Mouse (Mus musculus) spleen, postnatal 14 days (tissue): ENCODE measurements around the gene Vill.

Experiments used
- DNase-seq, 2 experiments: peaks; one replicate each; pipeline ENCODE4 v3.0.0; 2021 to 2022; ENCODE audit warnings: low spot score in 2 of 2

Vill gene

GRCm38 (mm10) chr9:119034676-119035665 is 17.6 kb upstream of the Vill start:
- DNase-seq: no peak

DNA sequence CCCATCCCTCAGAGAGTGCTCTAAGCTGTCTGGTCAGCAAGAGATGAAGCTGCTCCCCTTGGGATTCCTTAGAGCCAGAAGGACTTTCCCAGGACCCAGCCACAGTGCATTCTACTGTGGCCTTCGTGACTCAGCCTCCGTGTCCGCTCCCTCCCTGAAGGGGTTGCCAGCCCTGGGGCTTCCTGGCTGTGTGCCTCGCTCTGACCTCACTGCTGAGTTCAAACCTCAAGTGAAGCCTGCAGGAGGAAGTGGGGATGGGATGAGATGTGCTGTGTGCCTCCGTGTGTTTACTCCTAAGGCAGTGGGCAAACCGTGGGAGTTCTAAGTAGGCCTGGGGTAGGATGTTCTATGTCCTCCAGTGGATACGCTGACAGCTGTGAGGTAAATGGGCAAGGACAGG is 16.7 kb upstream of the Vill start:
- no peak for DNase-seq

- DNase-seq: no peak
These were observed 15.4 kb upstream of the Vill start for GRCm38 (mm10) chr9:119037076-119037730.

GRCm38 (mm10) chr9:119038574-119038973 is 14.0 kb upstream of the Vill start:
- DNase-seq: no peak

- no peak for DNase-seq
These were observed 12.3 kb upstream of the Vill start for GRCm38 (mm10) chr9:119040101-119040775.

DNA sequence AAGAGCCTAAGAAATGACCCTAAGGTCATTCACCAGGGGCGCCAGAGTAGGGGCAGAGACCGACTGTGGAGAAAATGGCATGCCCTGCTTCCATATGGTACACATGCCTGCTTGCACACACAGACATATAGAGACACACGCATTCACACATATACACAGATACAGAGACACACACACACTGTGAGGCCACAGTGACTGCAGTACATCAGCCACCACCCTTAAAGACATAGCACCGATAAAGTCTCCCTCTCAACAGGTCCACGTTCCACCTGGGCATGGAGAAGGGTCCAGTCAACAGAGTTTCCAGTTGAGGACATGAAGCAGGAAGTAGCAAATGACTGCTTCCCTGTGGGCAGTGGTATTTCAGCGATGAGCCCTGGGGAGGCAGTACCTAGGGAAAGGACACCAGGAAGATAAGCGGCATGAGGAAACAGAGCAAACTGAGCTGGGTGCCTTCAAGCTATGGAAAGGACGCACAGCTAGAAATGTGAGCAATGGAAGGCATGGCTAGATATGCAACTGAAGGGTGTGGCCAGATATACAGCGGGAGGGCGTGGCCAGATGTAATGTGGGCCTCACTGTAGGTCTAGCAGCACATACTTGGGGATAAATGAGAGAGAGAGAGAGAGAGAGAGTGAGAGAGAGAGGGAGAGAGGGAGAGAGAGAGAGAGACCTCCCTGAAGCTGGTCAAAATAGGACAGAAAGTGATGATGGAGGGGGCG is 4.2 kb upstream of the Vill start:
- no peak for DNase-seq

DNA sequence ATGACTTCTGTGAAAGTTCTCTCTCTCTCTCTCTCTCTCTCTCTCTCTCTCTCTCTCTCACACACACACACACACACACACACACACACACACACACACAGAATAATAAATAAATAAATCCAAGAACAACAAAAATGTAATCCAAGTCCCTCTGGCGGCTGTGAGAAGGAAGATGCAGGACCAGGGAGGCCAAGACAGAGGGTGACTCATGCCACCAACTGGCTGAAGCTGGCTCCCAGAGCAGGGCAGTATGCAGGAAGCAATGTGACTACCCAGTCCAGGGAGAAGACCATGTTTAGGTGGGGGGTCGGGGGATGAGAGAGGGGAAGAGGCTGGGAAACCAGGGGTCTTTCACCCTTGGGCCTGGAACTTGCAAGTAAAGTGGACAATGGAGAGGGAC is 1.4 kb upstream of the Vill start:
- DNase-seq: no peak

- no peak for DNase-seq
These were observed 1.5 kb downstream of the Vill start for GRCm38 (mm10) chr9:119053964-119054576.

DNA sequence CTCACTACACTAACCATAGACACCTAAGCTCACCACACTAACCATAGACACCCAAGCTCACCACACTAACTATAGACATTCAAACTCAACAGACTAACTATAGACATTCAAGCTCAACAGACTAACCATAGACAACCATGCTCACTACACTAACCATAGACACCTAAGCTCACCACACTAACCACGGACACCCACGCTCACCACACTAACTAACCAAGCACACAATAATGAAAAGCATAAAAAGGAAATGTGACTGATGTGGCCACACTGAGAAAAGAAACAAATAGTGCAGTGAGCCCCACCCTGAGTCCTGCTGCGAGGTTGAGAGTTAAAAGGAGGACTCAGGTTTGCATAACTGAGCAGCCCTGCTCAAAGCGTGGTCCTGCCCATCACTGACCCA is 2.8 kb downstream of the Vill start:
- DNase-seq: no peak

DNA sequence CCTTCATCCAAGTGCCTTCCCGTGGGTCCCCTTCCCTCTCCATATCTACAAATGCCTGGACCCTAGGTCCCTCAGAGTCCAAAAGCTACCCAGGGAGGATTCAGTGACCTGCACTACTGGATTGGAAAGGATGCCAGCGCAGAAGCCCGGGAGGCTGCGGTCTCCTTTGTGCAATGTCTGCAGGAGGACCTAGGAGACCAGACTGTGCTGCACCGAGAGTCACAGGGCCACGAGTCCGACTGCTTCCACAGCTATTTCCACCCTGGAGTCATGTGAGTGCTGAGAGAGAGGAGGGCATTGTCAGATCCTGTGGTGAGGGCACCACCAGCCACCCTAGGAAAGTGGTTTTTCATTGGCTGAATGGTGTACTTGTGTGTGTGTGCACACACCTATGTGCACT is 5.7 kb downstream of the Vill start:
- no peak for DNase-seq

DNA sequence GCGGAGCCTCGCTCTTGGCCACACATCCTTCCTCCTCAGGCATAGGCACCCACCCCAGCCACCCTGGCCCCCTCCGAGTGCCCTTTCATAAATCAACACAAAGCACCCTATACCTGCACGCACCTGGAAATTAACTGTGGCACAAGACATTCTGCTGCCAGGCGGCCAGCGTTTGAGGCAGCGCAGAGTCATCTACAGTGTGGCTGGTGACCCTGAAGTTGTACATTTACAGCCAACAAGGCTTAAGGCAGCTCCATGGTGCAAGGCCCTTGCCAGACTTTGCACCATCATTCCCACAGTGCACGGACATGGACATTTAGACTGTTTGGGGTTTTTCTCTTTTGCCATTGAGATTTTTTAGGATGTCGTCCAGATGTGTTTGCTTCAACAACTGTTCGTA is 8.1 kb downstream of the Vill start:
- DNase-seq: no peak

GRCm38 (mm10) chr9:119063036-119063644 is 10.6 kb downstream of the Vill start:
- DNase-seq: no peak

- DNase-seq: no peak
These were observed 11.7 kb downstream of the Vill start for GRCm38 (mm10) chr9:119064296-119064695.

DNA sequence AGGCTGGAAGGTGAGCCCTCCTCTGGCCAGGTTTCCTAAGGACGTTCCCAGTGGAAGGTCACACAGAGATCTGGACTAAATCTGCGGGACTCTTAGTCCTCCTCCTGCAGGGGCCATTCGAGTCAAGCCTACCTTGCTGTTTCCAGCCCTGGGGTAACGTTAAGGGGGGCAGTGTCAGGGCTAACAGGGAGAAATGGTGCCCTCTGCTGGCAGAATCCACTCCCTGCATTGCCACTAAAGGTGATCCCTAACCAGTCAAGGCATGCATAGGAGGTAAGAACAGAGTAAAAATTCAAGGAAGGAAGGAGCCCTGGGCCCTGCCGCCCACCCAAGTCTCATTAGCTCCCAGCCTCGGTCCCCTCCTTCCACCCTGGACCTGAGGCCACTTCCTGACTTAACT is 15.0 kb downstream of the Vill start:
- peak in 1 of 2 experiments; percentile 52 for DNase-seq

- DNase-seq: no peak
These were observed 15.7 kb downstream of the Vill start for GRCm38 (mm10) chr9:119068266-119068665.

- no peak for DNase-seq
These were observed 17.7 kb downstream of the Vill start for GRCm38 (mm10) chr9:119070173-119070825.

DNA sequence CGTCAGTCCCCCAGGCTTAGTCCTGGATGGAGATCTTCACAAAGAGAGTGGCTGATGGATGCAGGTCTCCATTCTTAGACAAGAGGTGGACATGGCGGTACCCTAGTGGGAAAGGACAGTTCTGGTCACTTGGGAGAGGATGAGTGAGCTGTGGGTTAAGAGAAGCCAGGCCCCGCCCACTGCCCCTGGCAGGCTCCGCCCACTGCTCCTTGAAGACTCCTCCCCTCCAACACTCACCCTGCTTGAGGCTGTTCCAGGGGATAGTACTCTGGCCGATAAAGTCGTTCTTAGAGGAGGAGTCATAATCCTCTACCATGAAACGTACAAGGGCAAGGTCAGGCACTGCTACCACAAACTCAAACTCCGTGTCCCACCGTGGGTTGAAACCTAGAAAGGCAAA is 19.2 kb downstream of the Vill start:
- DNase-seq: no peak

DNA sequence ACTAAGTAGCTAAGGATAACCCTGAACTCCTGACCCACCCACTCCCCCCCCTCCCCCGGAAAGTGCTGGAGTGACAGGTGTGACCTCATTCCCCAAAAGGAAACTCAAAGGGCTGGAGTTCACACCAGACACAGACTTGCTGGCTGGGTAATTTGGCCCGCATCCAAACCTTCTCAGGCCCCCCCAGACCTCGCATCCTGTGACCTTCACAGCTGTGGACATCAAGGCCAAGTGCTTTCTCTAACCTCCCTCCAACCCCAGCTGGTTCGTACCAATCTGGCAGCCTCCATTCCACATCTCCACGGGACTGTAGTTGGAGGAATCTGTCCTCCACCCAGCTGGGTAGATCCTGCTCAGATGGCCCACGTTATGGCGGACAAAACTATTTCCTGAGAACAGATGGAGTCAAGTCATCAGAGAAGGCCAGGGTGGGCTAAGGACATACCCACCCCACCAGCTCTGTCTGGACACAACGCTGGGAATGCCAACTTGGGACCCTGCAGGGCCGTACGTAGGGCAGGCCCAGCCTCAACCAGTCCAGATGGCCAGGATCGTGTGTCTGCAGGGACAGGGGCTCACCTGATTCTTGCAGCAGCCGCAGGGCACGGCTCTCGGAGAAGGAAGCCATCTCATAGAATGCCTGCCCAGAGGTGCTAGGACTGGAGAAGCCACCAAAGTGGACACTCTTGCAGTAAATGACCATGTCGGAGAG is 20.8 kb downstream of the Vill start:
- no peak for DNase-seq

GRCm38 (mm10) chr9:119075685-119076084 is 23.1 kb downstream of the Vill start:
- DNase-seq: no peak
